In genomic region chr2:153491512-153492178, GRCm38 (mm10) we compare ENCODE assay signal across 8 mouse cellular contexts. TPM values are rescaled to one million over a fixed set of nuclear protein-coding genes. Genes with fewer than 3 reads are reported as not detected.
DNase-seq lines count a peak whose midpoint lies in the region; ATAC-seq and TF ChIP-seq lines count a peak whose summit lies in the region.

No protein-coding gene starts in this region.

- H3K4me2 ChIP-seq in heart, postnatal 0 days (ENCODE audit: low read depth, low read length): peak overlapping the region; percentile 99
- H3K4me2 ChIP-seq in forebrain, embryonic 15.5 days (replicated peaks): peak overlapping the region; percentile 77

- H3K4me3 ChIP-seq in heart, postnatal 0 days (ENCODE audit: low read depth, low read length): peak overlapping the region; percentile 71
- peak overlapping the region; percentile 52 for H3K4me3 ChIP-seq in forebrain, embryonic 15.5 days
- peak overlapping the region; percentile 74 for H3K4me3 ChIP-seq in midbrain, embryonic 10.5 days

- WGBS in heart, postnatal 0 days: 34% methylated on average over 18 of the region's 18 CpGs
- WGBS in forebrain, embryonic 15.5 days: 7% methylated on average over 18 of the region's 18 CpGs
- 9% methylated on average over 18 of the region's 18 CpGs for WGBS in midbrain, embryonic 10.5 days

- no peaks in the 10 kb centered on the region for H3K27me3 ChIP-seq in heart, postnatal 0 days (ENCODE audit: control insufficient read depth, insufficient read depth, low read length)
- no peaks in the 10 kb centered on the region for H3K27me3 ChIP-seq in forebrain, embryonic 15.5 days
- peaks cover 73% of the 10 kb centered on the region for H3K27me3 ChIP-seq in midbrain, embryonic 10.5 days (ENCODE audit: low read depth, poor library complexity, severe bottlenecking)

- no peak for DNase-seq in heart, postnatal 0 days (ENCODE audit: low spot score)
- no peak for DNase-seq in heart, adult 8-10 months (ENCODE audit: low spot score)
- peak; percentile 81 for DNase-seq in brain, embryonic 14.5 days (ENCODE audit: low read depth)
- no peak for DNase-seq in midbrain, embryonic 10.5 days (ENCODE audit: low spot score)
- no peak for DNase-seq in natural killer cell, adult 2 months (ENCODE audit: low spot score in 2 of 2)
- no peak for DNase-seq in spleen, postnatal 14 days (ENCODE audit: low spot score in 2 of 2)
- DNase-seq in right cerebral cortex, postnatal 14 days: no peak

- H3K4me1 ChIP-seq in heart, postnatal 0 days (ENCODE audit: control insufficient read depth, insufficient read depth): peaks cover 36% of the 10 kb centered on the region
- peaks cover 51% of the 10 kb centered on the region for H3K4me1 ChIP-seq in forebrain, embryonic 15.5 days
- peaks cover 54% of the 10 kb centered on the region for H3K4me1 ChIP-seq in midbrain, embryonic 10.5 days

- TF ChIP-seq CTCF in heart, postnatal 0 days (IDR thresholded peaks at IDR 0.05; ENCODE audit: low read depth): no peak
- TF ChIP-seq CTCF in brain, embryonic 14.5 days (IDR thresholded peaks at IDR 0.05; ENCODE audit: borderline replicate concordance, extremely low read depth, insufficient read depth, insufficient read length): no peak

- H3K9ac ChIP-seq in heart, postnatal 0 days (replicated peaks; ENCODE audit: low read depth, low read length): peak overlapping the region; percentile 75; the same call in 1 of the 2 replicates
- peak overlapping the region; percentile 79 for H3K9ac ChIP-seq in forebrain, embryonic 15.5 days (replicated peaks)

- no peaks in the 10 kb centered on the region for H3K36me3 ChIP-seq in heart, postnatal 0 days (replicated peaks; ENCODE audit: control insufficient read depth, insufficient read depth, low read length)
- H3K36me3 ChIP-seq in forebrain, embryonic 15.5 days: no peaks in the 10 kb centered on the region
- H3K36me3 ChIP-seq in midbrain, embryonic 10.5 days: no peaks in the 10 kb centered on the region

- ATAC-seq in heart, postnatal 0 days (ENCODE audit: insufficient read depth, low read depth): no peak
- ATAC-seq in forebrain, embryonic 15.5 days (replicated peaks): peak; percentile 14; the same call in 1 of the 2 replicates

- no peak for TF ChIP-seq POLR2A in brain, embryonic 14.5 days (IDR thresholded peaks at IDR 0.05; ENCODE audit: borderline replicate concordance, extremely low read depth, insufficient read depth, insufficient read length, poor library complexity, severe bottlenecking)

- TF ChIP-seq EP300 in heart, postnatal 0 days (IDR thresholded peaks at IDR 0.05; ENCODE audit: low read depth): no peak

- H3K27ac ChIP-seq in heart, postnatal 0 days (ENCODE audit: low read depth): no peak overlapping the region; the same call in 1 of the 2 replicates
- H3K27ac ChIP-seq in forebrain, embryonic 15.5 days (replicated peaks): peak overlapping the region; percentile 95
- H3K27ac ChIP-seq in midbrain, embryonic 10.5 days (replicated peaks): peak overlapping the region; percentile 86

- H3K9me3 ChIP-seq in heart, postnatal 0 days (replicated peaks; ENCODE audit: control insufficient read depth, low read length): no peaks in the 10 kb centered on the region
- no peaks in the 10 kb centered on the region for H3K9me3 ChIP-seq in forebrain, embryonic 15.5 days
- H3K9me3 ChIP-seq in midbrain, embryonic 10.5 days (replicated peaks): no peaks in the 10 kb centered on the region

RNA-seq across cellular contexts. Expression of gene 4930404H24Rik, which starts 0.9 kb away (rescaled TPM):
- not detected in 2 replicates for total RNA-seq in heart, postnatal 0 days (2014; rRNA removed; ENCODE audit: low replicate concordance)
- 0.45 TPM in 1 of 2 replicates, not detected in the other for polyA plus RNA-seq in heart, postnatal 0 days (2015; fragmentation: Nextera tagmentation; extraction: Ambion mirVana)
- total RNA-seq in heart, adult 8-10 months (2022): not detected
- polyA plus RNA-seq in brain, embryonic 14.5 days (2012; rRNA removed): not detected in 2 replicates
- polyA plus RNA-seq in forebrain, embryonic 15.5 days (2015; fragmentation: Nextera tagmentation; extraction: Ambion mirVana): not detected in 2 replicates
- not detected in 2 replicates for polyA plus RNA-seq in midbrain, embryonic 10.5 days (2016; fragmentation: Nextera tagmentation; extraction: Ambion mirVana)

RNA-seq across cellular contexts. Expression of gene Nol4l, which starts 38.1 kb away (rescaled TPM):
- 10.2 and 13.1 TPM in 2 replicates for total RNA-seq in heart, postnatal 0 days (2014; rRNA removed; ENCODE audit: low replicate concordance)
- polyA plus RNA-seq in heart, postnatal 0 days (2015; fragmentation: Nextera tagmentation; extraction: Ambion mirVana): 4.3 TPM in 2 replicates
- 1 to 10 TPM; 2.2 to 3.6 (median 3.0) TPM for total RNA-seq in heart, adult 8-10 months (2022)
- polyA plus RNA-seq in brain, embryonic 14.5 days (2012; rRNA removed): 70.2 and 101 TPM in 2 replicates
- polyA plus RNA-seq in forebrain, embryonic 15.5 days (2015; fragmentation: Nextera tagmentation; extraction: Ambion mirVana): 44.1 and 44.8 TPM in 2 replicates
- 12.8 and 16.8 TPM in 2 replicates for polyA plus RNA-seq in midbrain, embryonic 10.5 days (2016; fragmentation: Nextera tagmentation; extraction: Ambion mirVana)
